Mouse (Mus musculus) kidney, adult 9 months (tissue): ENCODE results near the gene Kcnq5.
"Not testable (repeated sequence)": the region's sequence is repeated elsewhere in the genome, so short reads cannot be mapped to it uniquely, and the experiment has no call there.

Source experiments
- DNase-seq: peaks from one replicate; pipeline ENCODE4 v3.0.0; 2022

The Kcnq5 gene

GRCm38 (mm10) chr1:21836337-21836736, 125.4 kb downstream of the Kcnq5 start:
- DNase-seq = no peak

- DNase-seq = no peak
These were observed 131.8 kb downstream of the Kcnq5 start for GRCm38 (mm10) chr1:21829909-21830455.

GRCm38 (mm10) chr1:21820066-21820630, 141.6 kb downstream of the Kcnq5 start:
- no peak for DNase-seq

GRCm38 (mm10) chr1:21805064-21805463, 156.7 kb downstream of the Kcnq5 start:
- DNase-seq = no peak

- DNase-seq = no peak
These were observed 157.3 kb downstream of the Kcnq5 start for GRCm38 (mm10) chr1:21804477-21804866.

- no peak for DNase-seq
These were observed 157.8 kb downstream of the Kcnq5 start for GRCm38 (mm10) chr1:21803751-21804476.

GRCm38 (mm10) chr1:21780746-21781145, 181.0 kb downstream of the Kcnq5 start:
- DNase-seq = no peak

GRCm38 (mm10) chr1:21777560-21777959, 184.2 kb downstream of the Kcnq5 start:
- no peak for DNase-seq

- DNase-seq = no peak
These were observed 187.8 kb downstream of the Kcnq5 start for GRCm38 (mm10) chr1:21773931-21774330.

GRCm38 (mm10) chr1:21770494-21770893, 191.2 kb downstream of the Kcnq5 start:
- no peak for DNase-seq

GRCm38 (mm10) chr1:21749297-21749696, 212.4 kb downstream of the Kcnq5 start:
- DNase-seq = no peak

- DNase-seq = no peak
These were observed 232.6 kb downstream of the Kcnq5 start for GRCm38 (mm10) chr1:21729131-21729530.

- DNase-seq = not testable (repeated sequence)
These were observed 238.5 kb downstream of the Kcnq5 start for GRCm38 (mm10) chr1:21723231-21723630.

- DNase-seq = no peak
These were observed 240.5 kb downstream of the Kcnq5 start for GRCm38 (mm10) chr1:21721246-21721645.

- no peak for DNase-seq
These were observed 246.9 kb downstream of the Kcnq5 start for GRCm38 (mm10) chr1:21714816-21715215.

GRCm38 (mm10) chr1:21712711-21713110, 249.0 kb downstream of the Kcnq5 start:
- no peak for DNase-seq

GRCm38 (mm10) chr1:21690458-21690857, 271.3 kb downstream of the Kcnq5 start:
- DNase-seq = no peak

GRCm38 (mm10) chr1:21688918-21689317, 272.8 kb downstream of the Kcnq5 start:
- no peak for DNase-seq

- DNase-seq = no peak
These were observed 277.3 kb downstream of the Kcnq5 start for GRCm38 (mm10) chr1:21684444-21684843.

- no peak for DNase-seq
These were observed 284.9 kb downstream of the Kcnq5 start for GRCm38 (mm10) chr1:21676805-21677204.

GRCm38 (mm10) chr1:21660840-21661239, 300.9 kb downstream of the Kcnq5 start:
- DNase-seq = no peak

- DNase-seq = no peak
These were observed 310.9 kb downstream of the Kcnq5 start for GRCm38 (mm10) chr1:21650820-21651219.

GRCm38 (mm10) chr1:21635406-21635805, 326.3 kb downstream of the Kcnq5 start:
- DNase-seq = no peak

GRCm38 (mm10) chr1:21634013-21634412, 327.7 kb downstream of the Kcnq5 start:
- no peak for DNase-seq
